Comparison of ENCODE assay signal across 23 mouse cellular contexts in genomic region chr7:16712633-16713415, GRCm38 (mm10). TPM values are rescaled to one million over a fixed set of nuclear protein-coding genes. Genes with fewer than 3 reads are reported as not detected.
A peak's percentile ranks its signal among the peaks of the same experiment; 100 is the strongest.
DNase-seq lines count a peak whose midpoint lies in the region; ATAC-seq and TF ChIP-seq lines count a peak whose summit lies in the region.
"Had no signal": no experiment of that assay in that cellular context is flagged by ENCODE, and none has a peak within 500 bp of the region (broad histone marks: within the 10 kb centered on the region; RNA-seq: fewer than 3 reads in every experiment).

No protein-coding gene starts in this region.

- no peak overlapping the region for H3K4me3 ChIP-seq in heart, adult 2 months
- no peak overlapping the region for H3K4me3 ChIP-seq in liver, embryonic 14.5 days (ENCODE audit: insufficient read depth in 1 of 2, low read depth in 2 of 2, low read length in 2 of 2)
- H3K4me3 ChIP-seq in liver, embryonic 12.5 days: no peak overlapping the region
- H3K4me3 ChIP-seq in CH12.LX (replicated peaks in 1 of 3; ENCODE audit: low read depth in 2 of 3, low read length in 2 of 3, poor library complexity in 1 of 3) (no peak overlapping the region), MEL (ENCODE audit: control insufficient read depth in 1 of 2, insufficient read depth in 1 of 2, low read depth in 2 of 2, low read length in 2 of 2) (no peak overlapping the region)
- no peak overlapping the region for H3K4me3 ChIP-seq in midbrain, embryonic 15.5 days
- H3K4me3 ChIP-seq: embryonic facial prominence, embryonic 15.5 days; forebrain, embryonic 10.5 days; heart, embryonic 10.5 days; midbrain, embryonic 12.5 days had no signal

- peak; percentile 15; the same call in 1 of the 2 replicates for TF ChIP-seq CTCF in heart, adult 2 months (IDR thresholded peaks at IDR 0.05)
- peak; percentile 61 for TF ChIP-seq CTCF in liver, embryonic 14.5 days (IDR thresholded peaks at IDR 0.05; ENCODE audit: low read depth)
- TF ChIP-seq CTCF in CH12.LX (conservative IDR thresholded peaks at IDR 0.05 in 1 of 2, IDR thresholded peaks at IDR 0.05 in 1 of 2; ENCODE audit: low read depth in 2 of 2, low read length in 2 of 2) (peak; percentile 30 to 44; a peak in 3 of 4 replicates), MEL (IDR thresholded peaks at IDR 0.05 in 2 of 3, conservative IDR thresholded peaks at IDR 0.05 in 1 of 3; ENCODE audit: control insufficient read depth in 1 of 3, insufficient read depth in 1 of 3, low read depth in 2 of 3, low read length in 3 of 3, poor library complexity in 1 of 3, severe bottlenecking in 1 of 3) (peak; percentile 30 to 47 (median 33); a peak in 5 of 6 replicates)

- no peak overlapping the region for H3K9ac ChIP-seq in heart, adult 2 months (ENCODE audit: low read depth, low read length)
- no peak overlapping the region for H3K9ac ChIP-seq in liver, embryonic 14.5 days (replicated peaks)
- H3K9ac ChIP-seq in liver, embryonic 12.5 days: no peak overlapping the region
- no peak overlapping the region for H3K9ac ChIP-seq in CH12.LX (ENCODE audit: insufficient read depth, low read depth)
- H3K9ac ChIP-seq in MEL (ENCODE audit: control insufficient read depth, low read depth, low read length, poor library complexity, severe bottlenecking): no peak overlapping the region
- H3K9ac ChIP-seq in midbrain, embryonic 15.5 days: no peak overlapping the region
- H3K9ac ChIP-seq: embryonic facial prominence, embryonic 15.5 days; midbrain, embryonic 12.5 days had no signal

- no peak for ATAC-seq in liver, embryonic 14.5 days (ENCODE audit: insufficient read depth)
- no peak for ATAC-seq in liver, embryonic 12.5 days
- ATAC-seq in midbrain, embryonic 15.5 days (replicated peaks): no peak
- no peak for ATAC-seq in monocyte, adult 5-6 weeks (replicated peaks; ENCODE audit: insufficient number of reproducible peaks, low FRiP score, low TSS enrichment, poor library complexity, severe bottlenecking)
- ATAC-seq: inflammation-experienced regulatory T-cells, adult 6 months had no signal

- dilution Hi-C loops in CH12.LX (cut with MboI; ENCODE audit: extremely low pct_ligation_motif_present, extremely low pct_unique_long_range_greater_than_20kb, low sequenced_read_pairs): no loop called here

- no peak for TF ChIP-seq EP300 in heart, adult 2 months (IDR thresholded peaks at IDR 0.05; ENCODE audit: insufficient read depth, low read depth, low read length)
- TF ChIP-seq EP300 in liver, embryonic 14.5 days (IDR thresholded peaks at IDR 0.05; ENCODE audit: low read depth): no peak
- TF ChIP-seq EP300 in CH12.LX (IDR thresholded peaks at IDR 0.05; ENCODE audit: low read length) (no peak), MEL (IDR thresholded peaks at IDR 0.05; ENCODE audit: low read depth in 1 of 2, low read length in 2 of 2) (no peak)

- in situ Hi-C loops in CH12.LX (cut with MboI; ENCODE audit: low pct_ligation_motif_present, low pct_unique_long_range_greater_than_20kb, low sequenced_read_pairs): no loop called here

- peaks cover 3% of the 10 kb centered on the region for H3K4me1 ChIP-seq in heart, adult 2 months (ENCODE audit: control insufficient read depth, insufficient read depth, low read length)
- H3K4me1 ChIP-seq in liver, embryonic 14.5 days (replicated peaks; ENCODE audit: control insufficient read depth in 2 of 2, insufficient read depth in 2 of 2, low read length in 1 of 2): no peaks in the 10 kb centered on the region
- no peaks in the 10 kb centered on the region; the same call in 1 of the 2 replicates for H3K4me1 ChIP-seq in liver, embryonic 12.5 days
- H3K4me1 ChIP-seq in CH12.LX (ENCODE audit: control insufficient read depth in 1 of 2, insufficient read depth in 2 of 2) (peaks cover 0 to 12% of the 10 kb centered on the region in 2 experiments; a peak in 2 of 4 replicates), MEL (ENCODE audit: control insufficient read depth in 1 of 2, insufficient read depth in 2 of 2, low read length in 2 of 2) (peaks cover 3 to 12% of the 10 kb centered on the region in 2 experiments; a peak in 3 of 4 replicates)
- no peaks in the 10 kb centered on the region for H3K4me1 ChIP-seq in midbrain, embryonic 15.5 days
- H3K4me1 ChIP-seq: embryonic facial prominence, embryonic 15.5 days; midbrain, embryonic 12.5 days had no signal

- H3K79me2 ChIP-seq in heart, adult 2 months (replicated peaks; ENCODE audit: control insufficient read depth, insufficient read depth, low read length): no peaks in the 10 kb centered on the region
- no peaks in the 10 kb centered on the region for H3K79me2 ChIP-seq in CH12.LX (replicated peaks; ENCODE audit: control insufficient read depth, extremely low read depth, insufficient read depth, poor library complexity, severe bottlenecking)
- H3K79me2 ChIP-seq in MEL (ENCODE audit: control insufficient read depth, insufficient read depth, low read length, poor library complexity): no peaks in the 10 kb centered on the region

- TF ChIP-seq RAD21 in CH12.LX (IDR thresholded peaks at IDR 0.05; ENCODE audit: low read depth, low read length) (no peak), MEL (IDR thresholded peaks at IDR 0.05; ENCODE audit: low read depth, low read length) (no peak)

- no peak for TF ChIP-seq POLR2A in heart, adult 2 months (IDR thresholded peaks at IDR 0.05; ENCODE audit: insufficient read depth, low read depth, low read length)
- TF ChIP-seq POLR2A in CH12.LX (IDR thresholded peaks at IDR 0.05; ENCODE audit: low read depth, low read length): no peak
- TF ChIP-seq POLR2A in MEL (IDR thresholded peaks at IDR 0.05; ENCODE audit: control insufficient read depth in 1 of 2, insufficient read depth in 1 of 2, low read depth in 1 of 2, low read length in 2 of 2, poor library complexity in 1 of 2): no peak

- WGBS in heart, adult 2 months: 78% methylated on average over 13 of the region's 13 CpGs
- WGBS in liver, embryonic 14.5 days (ENCODE audit: insufficient replicate concordance): 66% methylated on average over 13 of the region's 13 CpGs
- 53% methylated on average over 13 of the region's 13 CpGs for WGBS in liver, embryonic 12.5 days (ENCODE audit: insufficient replicate concordance)
- 76% methylated on average over 13 of the region's 13 CpGs for WGBS in midbrain, embryonic 15.5 days

- H3K36me3 ChIP-seq in heart, adult 2 months (ENCODE audit: control insufficient read depth, insufficient read depth, low read length): no peaks in the 10 kb centered on the region
- no peaks in the 10 kb centered on the region for H3K36me3 ChIP-seq in liver, embryonic 14.5 days (replicated peaks; ENCODE audit: control insufficient read depth, insufficient read depth, low read depth)
- H3K36me3 ChIP-seq in liver, embryonic 12.5 days: no peaks in the 10 kb centered on the region
- H3K36me3 ChIP-seq in CH12.LX (replicated peaks in 1 of 2; ENCODE audit: control insufficient read depth in 1 of 2, insufficient read depth in 1 of 2, low read length in 1 of 2): no peaks in the 10 kb centered on the region
- no peaks in the 10 kb centered on the region; a peak in 1 of 4 replicates for H3K36me3 ChIP-seq in MEL (ENCODE audit: control insufficient read depth in 1 of 2, insufficient read depth in 2 of 2, low read length in 2 of 2)
- H3K36me3 ChIP-seq in midbrain, embryonic 15.5 days (replicated peaks): no peaks in the 10 kb centered on the region
- H3K36me3 ChIP-seq: embryonic facial prominence, embryonic 15.5 days; forebrain, embryonic 10.5 days; heart, embryonic 10.5 days; midbrain, embryonic 12.5 days had no signal

- intact Hi-C loops in heart, adult 2 months (cut with DNase I): no loop called here
- intact Hi-C loops in heart, postnatal 25 days (cut with DNase I): no loop called here

- H3K27me3 ChIP-seq in heart, adult 2 months (ENCODE audit: control insufficient read depth, insufficient read depth, low read length): no peaks in the 10 kb centered on the region
- H3K27me3 ChIP-seq in liver, embryonic 14.5 days (ENCODE audit: control insufficient read depth, insufficient read depth, low read length): no peaks in the 10 kb centered on the region
- peaks cover 14% of the 10 kb centered on the region for H3K27me3 ChIP-seq in liver, embryonic 12.5 days (replicated peaks)
- H3K27me3 ChIP-seq in CH12.LX (replicated peaks) (peaks cover 10% of the 10 kb centered on the region), MEL (ENCODE audit: control insufficient read depth in 1 of 2, insufficient read depth in 2 of 2, low read length in 2 of 2) (peaks cover 2 to 3% of the 10 kb centered on the region in 2 experiments; a peak in 1 of 4 replicates)
- H3K27me3 ChIP-seq in midbrain, embryonic 15.5 days (replicated peaks): no peaks in the 10 kb centered on the region
- H3K27me3 ChIP-seq: embryonic facial prominence, embryonic 15.5 days had no signal

- H3K4me2 ChIP-seq in liver, embryonic 14.5 days (ENCODE audit: low read depth): no peak overlapping the region
- no peak overlapping the region for H3K4me2 ChIP-seq in liver, embryonic 12.5 days
- no peak overlapping the region for H3K4me2 ChIP-seq in CH12.LX (ENCODE audit: insufficient read depth, low read depth, poor library complexity, severe bottlenecking)
- H3K4me2 ChIP-seq in midbrain, embryonic 15.5 days: no peak overlapping the region
- H3K4me2 ChIP-seq: embryonic facial prominence, embryonic 15.5 days; midbrain, embryonic 12.5 days had no signal

- no peak for DNase-seq in heart, adult 2 months
- DNase-seq in heart, postnatal 25 days (ENCODE audit: low spot score): no peak
- DNase-seq in liver, embryonic 14.5 days (ENCODE audit: low read depth in 3 of 3, low spot score in 3 of 3): no peak
- DNase-seq in CH12.LX (ENCODE audit: extremely low read depth) (no peak), MEL (ENCODE audit: low read depth, low spot score) (peak; percentile 14)
- DNase-seq: adrenal gland, postnatal 36 days; embryo, embryonic 11 days; gastrocnemius, postnatal 36 days; lung, adult 2 months had no signal

- no peaks in the 10 kb centered on the region for H3K9me3 ChIP-seq in liver, embryonic 14.5 days (ENCODE audit: control insufficient read depth, low read length)
- no peaks in the 10 kb centered on the region for H3K9me3 ChIP-seq in liver, embryonic 12.5 days (replicated peaks)
- H3K9me3 ChIP-seq in CH12.LX (replicated peaks; ENCODE audit: low read length): peaks cover 3% of the 10 kb centered on the region
- no peaks in the 10 kb centered on the region for H3K9me3 ChIP-seq in MEL (replicated peaks; ENCODE audit: insufficient read depth, low read length)
- no peaks in the 10 kb centered on the region for H3K9me3 ChIP-seq in midbrain, embryonic 15.5 days
- H3K9me3 ChIP-seq: embryonic facial prominence, embryonic 15.5 days; forebrain, embryonic 10.5 days; heart, embryonic 10.5 days; midbrain, embryonic 12.5 days had no signal

- no peak overlapping the region for H3K27ac ChIP-seq in heart, adult 2 months
- H3K27ac ChIP-seq in liver, embryonic 14.5 days: no peak overlapping the region
- H3K27ac ChIP-seq in liver, embryonic 12.5 days: no peak overlapping the region
- H3K27ac ChIP-seq in CH12.LX (ENCODE audit: insufficient read depth, low read depth): no peak overlapping the region
- H3K27ac ChIP-seq in MEL (ENCODE audit: control insufficient read depth, low read depth, low read length): no peak overlapping the region
- no peak overlapping the region for H3K27ac ChIP-seq in midbrain, embryonic 15.5 days
- H3K27ac ChIP-seq: embryonic facial prominence, embryonic 15.5 days; forebrain, embryonic 10.5 days; heart, embryonic 10.5 days; midbrain, embryonic 12.5 days had no signal

RNA-seq across cellular contexts. Expression of gene Ceacam9, which starts 8.9 kb away (rescaled TPM):
- total RNA-seq in heart, adult 2 months (2021): not detected
- polyA plus RNA-seq in heart, adult 2 months (2012; rRNA removed): not detected in 2 replicates
- total RNA-seq in heart, postnatal 25 days (2021): not detected
- polyA plus RNA-seq in liver, embryonic 14.5 days (2012; rRNA removed): not detected in 2 replicates
- polyA plus RNA-seq in liver, embryonic 14.5 days (2014; fragmentation: Nextera tagmentation; extraction: Ambion mirVana): not detected in 2 replicates
- polyA plus RNA-seq in liver, embryonic 12.5 days (2016; fragmentation: Nextera tagmentation; extraction: Ambion mirVana): not detected in 2 replicates
- total RNA-seq in CH12.LX (2012; rRNA removed) (not detected in 2 replicates), CH12.LX (2014; rRNA removed) (not detected in 2 replicates), MEL (2012; rRNA removed) (not detected in 2 replicates)
- polyA plus RNA-seq in CH12.LX (2012; ENCODE audit: insufficient read length, low read depth) (0.21 TPM in 1 of 2 replicates, not detected in the other), MEL (2012; ENCODE audit: insufficient read depth in 1 of 2, insufficient read length in 2 of 2, low read depth in 1 of 2, low replicate concordance in 2 of 2, missing spikeins in 1 of 2) (not detected)
- polyA plus RNA-seq in midbrain, embryonic 15.5 days (2015; fragmentation: Nextera tagmentation; extraction: Ambion mirVana): 0.17 and 0.19 TPM in 2 replicates
- not detected in 3 replicates for total RNA-seq in monocyte, adult 5-6 weeks (2017)
- total RNA-seq: adrenal gland, postnatal 36 days; gastrocnemius, postnatal 36 days; hematopoietic stem cell, adult 5-6 weeks had no signal
- polyA plus RNA-seq: C2C12; embryonic facial prominence, embryonic 15.5 days; forebrain, embryonic 10.5 days; heart, embryonic 10.5 days; inflammation-experienced regulatory T-cells, adult 6 months; kidney, embryonic 16.5 days; limb, embryonic 11.5 days; lung, adult 2 months; midbrain, embryonic 12.5 days; small intestine, adult 2 months had no signal

RNA-seq across cellular contexts. Expression of gene Ap2s1, which starts 25.4 kb away (rescaled TPM):
- total RNA-seq in heart, adult 2 months (2021): 10 to 100 TPM; 69.7 to 75.3 TPM
- 122 and 123 TPM in 2 replicates for polyA plus RNA-seq in heart, adult 2 months (2012; rRNA removed)
- total RNA-seq in heart, postnatal 25 days (2021): 10 to 100 TPM; 80.9 to 87.9 TPM
- 165 and 175 TPM in 2 replicates for polyA plus RNA-seq in liver, embryonic 14.5 days (2012; rRNA removed)
- 176 and 198 TPM in 2 replicates for polyA plus RNA-seq in liver, embryonic 14.5 days (2014; fragmentation: Nextera tagmentation; extraction: Ambion mirVana)
- 218 and 230 TPM in 2 replicates for polyA plus RNA-seq in liver, embryonic 12.5 days (2016; fragmentation: Nextera tagmentation; extraction: Ambion mirVana)
- total RNA-seq in CH12.LX (2012; rRNA removed) (232 and 234 TPM in 2 replicates), CH12.LX (2014; rRNA removed) (202 and 213 TPM in 2 replicates), MEL (2012; rRNA removed) (279 and 288 TPM in 2 replicates)
- polyA plus RNA-seq in CH12.LX (2012; ENCODE audit: insufficient read length, low read depth) (167 and 180 TPM in 2 replicates), MEL (2012; ENCODE audit: insufficient read depth in 1 of 2, insufficient read length in 2 of 2, low read depth in 1 of 2, low replicate concordance in 2 of 2, missing spikeins in 1 of 2) (100 to 1,000 TPM in 1 of 2 experiments, not detected in 1; 297 TPM)
- 452 and 465 TPM in 2 replicates for polyA plus RNA-seq in midbrain, embryonic 15.5 days (2015; fragmentation: Nextera tagmentation; extraction: Ambion mirVana)
- total RNA-seq in monocyte, adult 5-6 weeks (2017): 59.7 to 77.7 TPM (median 69.6 TPM) in 3 replicates

RNA-seq across cellular contexts. Expression of gene Ceacam15, which starts 37.3 kb away (rescaled TPM):
- not detected for total RNA-seq in heart, adult 2 months (2021)
- 0.14 TPM in 1 of 2 replicates, not detected in the other for polyA plus RNA-seq in heart, adult 2 months (2012; rRNA removed)
- not detected for total RNA-seq in heart, postnatal 25 days (2021)
- polyA plus RNA-seq in liver, embryonic 14.5 days (2012; rRNA removed): not detected in 2 replicates
- polyA plus RNA-seq in liver, embryonic 14.5 days (2014; fragmentation: Nextera tagmentation; extraction: Ambion mirVana): not detected in 2 replicates
- polyA plus RNA-seq in liver, embryonic 12.5 days (2016; fragmentation: Nextera tagmentation; extraction: Ambion mirVana): not detected in 2 replicates
- not detected in 2 replicates for total RNA-seq in CH12.LX (2012; rRNA removed)
- not detected in 2 replicates for total RNA-seq in CH12.LX (2014; rRNA removed)
- polyA plus RNA-seq in CH12.LX (2012; ENCODE audit: insufficient read length, low read depth): not detected in 2 replicates
- total RNA-seq in MEL (2012; rRNA removed): not detected in 2 replicates
- not detected for polyA plus RNA-seq in MEL (2012; ENCODE audit: insufficient read depth in 1 of 2, insufficient read length in 2 of 2, low read depth in 1 of 2, low replicate concordance in 2 of 2, missing spikeins in 1 of 2)
- polyA plus RNA-seq in midbrain, embryonic 15.5 days (2015; fragmentation: Nextera tagmentation; extraction: Ambion mirVana): not detected in 2 replicates
- total RNA-seq in monocyte, adult 5-6 weeks (2017): not detected in 3 replicates
- total RNA-seq: adrenal gland, postnatal 36 days; gastrocnemius, postnatal 36 days; hematopoietic stem cell, adult 5-6 weeks; left cerebral cortex, adult 8-10 months had no signal
- polyA plus RNA-seq: C2C12; embryonic facial prominence, embryonic 15.5 days; forebrain, embryonic 10.5 days; kidney, embryonic 16.5 days; limb, embryonic 11.5 days; lung, adult 2 months; midbrain, embryonic 12.5 days; small intestine, adult 2 months had no signal
